Mouse (Mus musculus) CH12.LX (cell line): Measurements from ENCODE around the gene Ces1h.

Experiments used
- BHLHE40 ChIP-seq: IDR thresholded peaks from 2 replicates; pipeline ENCODE4 v1.6.1; 2011; ENCODE audit warnings: mild to moderate bottlenecking, low read depth, low read length, improper control_type of control experiment
- CHD2 ChIP-seq: IDR thresholded peaks from 2 replicates; pipeline ENCODE4 v1.6.1; 2011; ENCODE audit warnings: low read length, improper control_type of control experiment
- CTCF ChIP-seq, 2 experiments: IDR thresholded peaks in 1 of 2; conservative IDR thresholded peaks in 1 of 2; 2 replicates each; pipeline ENCODE4 v1.5.1; 2011 to 2012; ENCODE audit warnings: low read depth in 2 of 2, low read length in 2 of 2, improper control_type of control experiment in 1 of 2, inconsistent platforms in 1 of 2, mild to moderate bottlenecking in 1 of 2, moderate library complexity in 1 of 2
- E2F4 ChIP-seq: IDR thresholded peaks from 2 replicates; pipeline ENCODE4 v1.6.1; 2011; ENCODE audit warnings: low read depth, low read length, improper control_type of control experiment; ENCODE audit not compliant: insufficient replicate concordance
- EP300 ChIP-seq: IDR thresholded peaks from 2 replicates; pipeline ENCODE4 v1.6.1; 2011; ENCODE audit warnings: low read length, improper control_type of control experiment
- HCFC1 ChIP-seq: IDR thresholded peaks from 2 replicates; pipeline ENCODE4 v1.6.1; 2012; ENCODE audit warnings: low read depth, mild to moderate bottlenecking, inconsistent platforms, low read length, improper control_type of control experiment
- MAX ChIP-seq: IDR thresholded peaks from 2 replicates; pipeline ENCODE4 v1.6.1; 2011; ENCODE audit warnings: low read length, improper control_type of control experiment
- MEF2A ChIP-seq: IDR thresholded peaks from 2 replicates; pipeline ENCODE4 v1.6.1; 2014; ENCODE audit warnings: low read depth, mild to moderate bottlenecking, inconsistent platforms, low read length, improper control_type of control experiment, borderline replicate concordance
- MYC ChIP-seq: IDR thresholded peaks from 2 replicates; pipeline ENCODE4 v1.6.1; 2011; ENCODE audit warnings: low read depth, mild to moderate bottlenecking, improper control_type of control experiment, low read length
- NELFE ChIP-seq: IDR thresholded peaks from 2 replicates; pipeline ENCODE4 v1.6.1; 2011; ENCODE audit warnings: low read depth, low read length, improper control_type of control experiment
- POLR2A ChIP-seq: IDR thresholded peaks from 2 replicates; pipeline ENCODE4 v1.6.1; 2011; ENCODE audit warnings: low read depth, mild to moderate bottlenecking, improper control_type of control experiment, low read length
- SIN3A ChIP-seq: IDR thresholded peaks from 2 replicates; pipeline ENCODE4 v1.6.1; 2012; ENCODE audit warnings: low read length, improper control_type of control experiment, inconsistent platforms
- TCF12 ChIP-seq: IDR thresholded peaks from 2 replicates; pipeline ENCODE4 v1.6.1; 2014; ENCODE audit warnings: low read depth, mild to moderate bottlenecking, inconsistent platforms, low read length, improper control_type of control experiment
- ZMIZ1 ChIP-seq: IDR thresholded peaks from 2 replicates; pipeline ENCODE4 v1.6.1; 2012; ENCODE audit warnings: low read depth, mild to moderate bottlenecking, inconsistent platforms, low read length, improper control_type of control experiment

GRCm38 (mm10) chr8:93408830-93409229 lies 29.3 kb upstream of the Ces1h start:
- TF ChIP-seq POLR2A (no peak), ZMIZ1 (no peak), E2F4 (no peak), MAX (no peak), CHD2 (no peak), MYC (no peak), EP300 (no peak), MEF2A (no peak), BHLHE40 (no peak), TCF12 (no peak), HCFC1 (no peak), NELFE (no peak), SIN3A (no peak), CTCF (conservative IDR thresholded peaks at IDR 0.05 in 1 of 2, IDR thresholded peaks at IDR 0.05 in 1 of 2; ENCODE audit: low read depth in 2 of 2, low read length in 2 of 2) (no peak)
